Mouse (Mus musculus) kidney, adult 2 months (tissue): ENCODE data around the gene Sltm.

Experiments used
- CTCF ChIP-seq: fragments of 200-500 bp; conservative IDR thresholded peaks from 2 replicates; pipeline ENCODE4 v1.5.1; 2011; ENCODE audit warnings: low read depth, mild to moderate bottlenecking, control low read depth, low read length, moderate library complexity, mixed read lengths; ENCODE audit not compliant: insufficient read depth, insufficient read length
- POLR2A ChIP-seq: fragments of 200-500 bp; IDR thresholded peaks from one replicate; pipeline ENCODE4 v1.6.1; 2011; ENCODE audit warnings: low read depth, low read length, control low read depth

- TF ChIP-seq POLR2A (no peak), CTCF (no peak)
Measured at GRCm38 (mm10) chr9:70523813-70524212, 18.7 kb upstream of the Sltm start.
